Mouse (Mus musculus) myocyte (in vitro differentiated cells): ENCODE measurements around the gene Slc22a21. TPM values are rescaled to one million over a fixed set of nuclear protein-coding genes. Genes with fewer than 3 reads are reported as not detected.
"Not testable (repeated sequence)": the region's sequence is repeated elsewhere in the genome, so short reads cannot be mapped to it uniquely, and the experiment has no call there.

ENCODE experiments used
- H3K27me3 ChIP-seq: one replicate; pipeline ENCODE4 v1.6.1; 2011; ENCODE audit not compliant: control insufficient read depth, insufficient read depth, insufficient read length
- H3K36me3 ChIP-seq: one replicate; pipeline ENCODE4 v1.6.1; 2011; ENCODE audit not compliant: control insufficient read depth, insufficient read depth
- H3K4me2 ChIP-seq: one replicate; pipeline ENCODE4 v1.6.1; 2011; ENCODE audit warnings: low read depth, control low read depth
- H3K4me3 ChIP-seq: one replicate; pipeline ENCODE4 v1.5.1; 2011; ENCODE audit warnings: mild to moderate bottlenecking, control low read depth, moderate library complexity
- H3K79me2 ChIP-seq: one replicate; pipeline ENCODE4 v1.6.1; 2011; ENCODE audit not compliant: control insufficient read depth, insufficient read depth
- H3ac ChIP-seq: one replicate; pipeline ENCODE4 v1.6.1; 2011; ENCODE audit not compliant: control insufficient read depth, insufficient read length
- CEBPB ChIP-seq: IDR thresholded peaks from 2 replicates; pipeline ENCODE4 v1.6.1; 2011; ENCODE audit warnings: mild to moderate bottlenecking, moderate library complexity; ENCODE audit not compliant: poor library complexity, insufficient read depth, severe bottlenecking
- E2F4 ChIP-seq: IDR thresholded peaks from one replicate; pipeline ENCODE4 v1.6.1; 2011; ENCODE audit warnings: mild to moderate bottlenecking, control low read depth, moderate library complexity; ENCODE audit not compliant: insufficient read depth
- MAX ChIP-seq: IDR thresholded peaks from one replicate; pipeline ENCODE4 v1.6.1; 2011; ENCODE audit warnings: low read depth, mild to moderate bottlenecking, control low read depth
- MYOD1 ChIP-seq, 3 experiments: IDR thresholded peaks; one replicate each; pipeline ENCODE4 v1.6.1; 2011; ENCODE audit warnings: control low read depth in 2 of 3, low read depth in 2 of 3, mild to moderate bottlenecking in 2 of 3, moderate library complexity in 1 of 3; ENCODE audit not compliant: insufficient read length in 2 of 3, control insufficient read depth in 1 of 3
- MYOG ChIP-seq, 3 experiments: IDR thresholded peaks; one replicate each; pipeline ENCODE4 v1.6.1; 2011; ENCODE audit warnings: control low read depth in 2 of 3, low read depth in 2 of 3, mild to moderate bottlenecking in 2 of 3; ENCODE audit not compliant: insufficient read length in 2 of 3, control insufficient read depth in 1 of 3, insufficient read depth in 1 of 3
- POLR2A ChIP-seq: IDR thresholded peaks from one replicate; pipeline ENCODE4 v1.6.1; 2011; ENCODE audit warnings: low read depth, mild to moderate bottlenecking, control low read depth, moderate library complexity; ENCODE audit not compliant: insufficient read length
- POLR2AphosphoS2 ChIP-seq: IDR thresholded peaks from one replicate; pipeline ENCODE4 v1.6.1; 2011; ENCODE audit warnings: low read depth, control low read depth; ENCODE audit not compliant: insufficient read length
- REST ChIP-seq: IDR thresholded peaks from one replicate; pipeline ENCODE4 v1.6.1; 2011; ENCODE audit warnings: mild to moderate bottlenecking, control low read depth, moderate library complexity; ENCODE audit not compliant: insufficient read depth, insufficient read length
- SRF ChIP-seq: IDR thresholded peaks from one replicate; pipeline ENCODE4 v1.6.1; 2011; ENCODE audit warnings: low read depth; ENCODE audit not compliant: control insufficient read depth, insufficient read length
- TCF12 ChIP-seq: IDR thresholded peaks from one replicate; pipeline ENCODE4 v1.6.1; 2011; ENCODE audit warnings: mild to moderate bottlenecking, control low read depth; ENCODE audit not compliant: poor library complexity, insufficient read depth, severe bottlenecking
- USF1 ChIP-seq: IDR thresholded peaks from one replicate; pipeline ENCODE4 v1.6.1; 2011; ENCODE audit warnings: low read depth, mild to moderate bottlenecking, control low read depth, moderate library complexity
- polyA plus RNA-seq: library from polyadenylated mRNA; unstranded; fragments of >200 nt; fragmentation: generic; extraction: Trizol; gene quantifications from one replicate; pipeline ENCODE4 v1.2.1, GENCODE M21; 2012; ENCODE audit warnings: missing spikeins

Gene Slc22a21
- polyA plus RNA-seq, 1 experiment: 1.6 TPM

- Histone ChIP-seq H3K79me2 (no peaks in the 10 kb centered on the region), H3K4me2 (no peak overlapping the region), H3ac (no peak overlapping the region), H3K27me3 (no peaks in the 10 kb centered on the region), H3K36me3 (no peaks in the 10 kb centered on the region), H3K4me3 (no peak overlapping the region)
- no peak for TF ChIP-seq MAX
- TF ChIP-seq USF1: no peak
- no peak for TF ChIP-seq E2F4
- TF ChIP-seq CEBPB: no peak
- TF ChIP-seq SRF: no peak
- TF ChIP-seq TCF12: no peak
- TF ChIP-seq POLR2AphosphoS2: no peak
- TF ChIP-seq MYOG (IDR thresholded peaks at IDR 0.05; ENCODE audit: control insufficient read depth in 1 of 3, insufficient read depth in 1 of 3, insufficient read length in 2 of 3, low read depth in 2 of 3): no peak
- no peak for TF ChIP-seq POLR2A
These were observed 26.8 kb upstream of the Slc22a21 start for GRCm38 (mm10) chr11:54006901-54007300.

- H3K79me2 ChIP-seq, H3K36me3 ChIP-seq, H3ac ChIP-seq, H3K27me3 ChIP-seq, H3K4me2 ChIP-seq, H3K4me3 ChIP-seq: not testable (repeated sequence)
These were observed 26.2 kb upstream of the Slc22a21 start for GRCm38 (mm10) chr11:54006362-54006761.

DNA sequence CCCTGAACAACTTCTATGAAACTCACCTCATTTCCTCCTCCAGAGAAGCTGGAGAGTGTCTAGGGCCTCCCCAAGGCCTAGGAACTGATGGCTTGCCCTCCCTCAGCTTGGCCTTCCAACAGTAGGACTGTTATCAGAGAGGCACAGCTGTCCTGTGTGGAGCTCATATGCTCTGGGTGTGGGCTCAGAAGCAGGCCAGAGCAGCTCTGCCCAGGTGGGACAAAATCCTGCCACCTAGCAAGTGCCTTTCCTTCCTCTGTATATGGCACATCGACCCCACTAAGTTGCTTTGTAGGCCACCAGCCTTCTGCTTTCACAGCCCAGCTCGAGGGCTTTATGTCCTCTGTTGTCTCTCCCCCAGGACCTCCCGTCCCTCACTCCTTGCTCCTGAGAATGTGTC is 24.6 kb upstream of the Slc22a21 start:
- no peak overlapping the region for H3K4me3 ChIP-seq
- H3K4me2 ChIP-seq: no peak overlapping the region
- H3K27me3 ChIP-seq: no peaks in the 10 kb centered on the region
- no peaks in the 10 kb centered on the region for H3K79me2 ChIP-seq
- H3ac ChIP-seq: no peak overlapping the region
- TF ChIP-seq REST (no peak), POLR2AphosphoS2 (no peak), TCF12 (no peak), POLR2A (no peak), MYOG (IDR thresholded peaks at IDR 0.05; ENCODE audit: control insufficient read depth in 1 of 3, insufficient read depth in 1 of 3, insufficient read length in 2 of 3, low read depth in 2 of 3) (peak in 1 of 3 experiments; percentile 39), MAX (no peak)
- no peaks in the 10 kb centered on the region for H3K36me3 ChIP-seq

GRCm38 (mm10) chr11:54004221-54004620 is 24.1 kb upstream of the Slc22a21 start:
- H3K4me2 ChIP-seq: no peak overlapping the region
- TF ChIP-seq POLR2A (no peak), MYOG (IDR thresholded peaks at IDR 0.05; ENCODE audit: control insufficient read depth in 1 of 3, insufficient read depth in 1 of 3, insufficient read length in 2 of 3, low read depth in 2 of 3) (no peak), MAX (no peak)

DNA sequence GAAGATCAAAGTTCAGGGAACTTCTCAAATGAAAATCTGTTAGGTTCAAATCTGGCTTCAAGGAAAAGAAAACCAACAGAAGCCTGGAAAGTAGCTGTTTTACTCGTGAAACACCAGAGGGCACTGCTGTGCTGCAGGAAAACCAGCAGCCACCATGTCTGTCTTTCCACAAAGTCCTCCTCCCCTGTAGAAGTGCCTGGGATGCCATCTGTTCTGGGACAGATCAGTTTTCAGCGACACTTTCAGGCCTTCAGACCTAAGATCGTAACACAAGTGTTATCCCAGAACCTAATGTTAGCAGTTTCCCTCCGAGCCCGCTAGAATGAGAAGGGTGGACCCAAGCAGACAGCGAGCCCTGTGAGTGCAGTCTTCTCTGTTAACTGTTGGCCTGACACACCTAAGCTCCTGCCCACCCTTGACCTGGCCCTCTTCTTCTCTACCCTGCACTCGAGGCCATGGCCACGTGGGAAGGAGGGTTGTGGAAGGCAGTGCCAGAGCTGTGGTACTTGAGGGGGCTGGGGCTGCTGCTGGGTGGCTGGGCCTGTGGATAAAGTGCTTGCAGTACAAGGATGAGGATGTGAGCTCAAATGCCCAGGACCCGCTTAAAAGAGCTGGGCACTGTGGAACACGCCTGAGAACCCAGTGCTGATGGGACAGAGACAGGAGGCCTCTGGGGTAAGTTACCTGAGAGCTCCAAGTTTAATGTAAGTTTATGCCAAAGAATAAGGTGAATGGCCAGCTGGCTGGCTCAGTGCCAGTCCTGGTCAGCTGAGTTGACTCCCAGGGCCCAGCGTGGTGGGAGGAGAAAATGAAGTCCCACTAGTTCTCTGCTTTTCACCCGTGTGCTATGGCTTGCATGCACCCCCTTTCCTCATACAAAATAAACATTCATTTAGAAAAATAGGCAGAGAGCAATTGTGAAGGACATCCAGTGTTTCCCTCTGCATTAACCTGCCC is 22.9 kb upstream of the Slc22a21 start:
- peak overlapping the region; percentile 16 for H3K4me2 ChIP-seq
- H3K79me2 ChIP-seq, H3K4me3 ChIP-seq, H3ac ChIP-seq, H3K36me3 ChIP-seq, H3K27me3 ChIP-seq: not testable (repeated sequence)
- peak in 1 of 3 experiments; percentile 31 for TF ChIP-seq MYOD1 (IDR thresholded peaks at IDR 0.05; ENCODE audit: control insufficient read depth in 1 of 3, insufficient read length in 2 of 3, low read depth in 2 of 3)

More at GRCm38 (mm10) chr11:54004221-54004620, 24.1 kb upstream of the Slc22a21 start:
- H3ac ChIP-seq: no peak overlapping the region
- H3K36me3 ChIP-seq: no peaks in the 10 kb centered on the region
- no peaks in the 10 kb centered on the region for H3K79me2 ChIP-seq
- no peak overlapping the region for H3K4me3 ChIP-seq
- H3K27me3 ChIP-seq: no peaks in the 10 kb centered on the region

DNA sequence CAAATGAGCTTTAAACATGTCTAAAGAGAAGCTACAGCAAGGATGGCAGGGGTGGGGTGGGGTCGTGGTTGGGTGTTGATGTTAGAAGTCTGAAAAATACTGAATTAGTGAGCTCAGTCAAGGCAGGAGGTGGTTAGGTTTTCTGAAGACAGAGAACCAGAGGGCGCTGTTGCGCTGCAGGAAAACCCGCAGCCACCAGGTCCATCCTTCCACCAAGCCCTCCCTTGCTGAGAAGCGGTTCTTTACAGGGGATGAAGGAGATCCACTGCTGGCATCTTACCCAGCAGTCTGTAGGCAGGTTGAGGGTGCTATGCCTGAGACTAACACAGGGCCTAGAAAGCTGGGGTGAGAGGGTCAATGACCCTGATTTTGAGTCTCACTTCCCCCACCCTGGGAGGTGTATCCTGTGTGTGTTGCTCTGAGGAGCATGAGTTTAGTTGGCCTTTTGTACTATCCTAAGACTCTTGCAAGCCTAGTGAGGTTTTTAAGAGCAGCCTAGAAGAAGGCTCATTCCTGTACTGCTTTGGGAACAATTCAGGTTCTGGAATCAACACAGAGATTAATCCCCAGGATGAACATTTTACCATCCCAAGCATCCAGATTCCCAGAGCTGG is 22.1 kb upstream of the Slc22a21 start:
- H3ac ChIP-seq: no peak overlapping the region
- no peak overlapping the region for H3K4me3 ChIP-seq
- no peaks in the 10 kb centered on the region for H3K27me3 ChIP-seq
- no peak for TF ChIP-seq REST
- TF ChIP-seq POLR2AphosphoS2: no peak
- TF ChIP-seq USF1: no peak
- no peak for TF ChIP-seq MYOD1 (IDR thresholded peaks at IDR 0.05; ENCODE audit: control insufficient read depth in 1 of 3, insufficient read length in 2 of 3, low read depth in 2 of 3)
- H3K36me3 ChIP-seq: no peaks in the 10 kb centered on the region
- H3K4me2 ChIP-seq: peak overlapping the region; percentile 16
- no peaks in the 10 kb centered on the region for H3K79me2 ChIP-seq
